Mouse (Mus musculus): ENCODE data around the gene Perm1.
A peak's percentile ranks its signal among the peaks of the same experiment; 100 is the strongest.

Perm1 gene

GRCm38 (mm10) chr4:156202462-156202893 lies 13.2 kb upstream of the Perm1 start:
- DNase-seq = peak; percentile 40

GRCm38 (mm10) chr4:156203001-156203412 lies 12.7 kb upstream of the Perm1 start, which contains the start of gene AW011738:
Gene AW011738 (plus strand): TSS chr4:156203304.
- peak; percentile 84 for DNase-seq

GRCm38 (mm10) chr4:156203413-156204131 lies 12.1 kb upstream of the Perm1 start:
- DNase-seq = peak; percentile 52

- DNase-seq = no peak
Observed at GRCm38 (mm10) chr4:156208872-156209271, 6.8 kb upstream of the Perm1 start.

- DNase-seq = no peak
Observed at GRCm38 (mm10) chr4:156209963-156210635, 5.6 kb upstream of the Perm1 start.

- DNase-seq = no peak
Observed at GRCm38 (mm10) chr4:156213134-156213533, 2.5 kb upstream of the Perm1 start.

GRCm38 (mm10) chr4:156216196-156216595 lies 528 bp downstream of the Perm1 start:
- no peak for DNase-seq

- no peak for DNase-seq
Observed at GRCm38 (mm10) chr4:156217022-156217669, 1.5 kb downstream of the Perm1 start.

- DNase-seq = no peak
Observed at GRCm38 (mm10) chr4:156217838-156218237, 2.2 kb downstream of the Perm1 start.

- no peak for DNase-seq
Observed at GRCm38 (mm10) chr4:156219936-156220335, 4.3 kb downstream of the Perm1 start.

GRCm38 (mm10) chr4:156224276-156224675 lies 8.6 kb downstream of the Perm1 start:
- DNase-seq = no peak

GRCm38 (mm10) chr4:156227752-156228392 lies 12.2 kb downstream of the Perm1 start:
- DNase-seq = no peak

GRCm38 (mm10) chr4:156228393-156229024 lies 12.8 kb downstream of the Perm1 start:
- no peak for DNase-seq

GRCm38 (mm10) chr4:156234021-156234501 lies 18.4 kb downstream of the Perm1 start:
- DNase-seq = peak; percentile 59

- peak; percentile 81 for DNase-seq
Observed at GRCm38 (mm10) chr4:156234701-156235213, 19.1 kb downstream of the Perm1 start, which contains the start of gene Plekhn1. Gene Plekhn1 (minus strand): TSS chr4:156234857.

- peak; percentile 38 for DNase-seq
Observed at GRCm38 (mm10) chr4:156235360-156235770, 19.7 kb downstream of the Perm1 start.

- peak; percentile 90 for DNase-seq
Observed at GRCm38 (mm10) chr4:156235808-156236533, 20.3 kb downstream of the Perm1 start, which contains the start of gene Noc2l. Gene Noc2l (plus strand): TSS chr4:156236010.

- DNase-seq = peak; percentile 65
Observed at GRCm38 (mm10) chr4:156236651-156237447, 21.2 kb downstream of the Perm1 start.

- peak; percentile 11 for DNase-seq
Observed at GRCm38 (mm10) chr4:156249567-156249966, 33.9 kb downstream of the Perm1 start.

GRCm38 (mm10) chr4:156251081-156251480 lies 35.4 kb downstream of the Perm1 start:
- DNase-seq = no peak
